Mouse (Mus musculus) activated CD4-positive, CD25-positive, alpha-beta regulatory T cell, adult 9 weeks (primary cell): ENCODE results near the gene Arhgef2. TPM values are rescaled to one million over a fixed set of nuclear protein-coding genes. Genes with fewer than 3 reads are reported as not detected.

Source experiments
- polyA plus RNA-seq: library from polyadenylated mRNA; unstranded; fragments of 100-300 nt; shearing (Covaris generic); gene quantifications from one replicate; pipeline ENCODE4 v1.2.1, GENCODE M21; 2017

Gene Arhgef2
- 127 TPM for polyA plus RNA-seq

DNA sequence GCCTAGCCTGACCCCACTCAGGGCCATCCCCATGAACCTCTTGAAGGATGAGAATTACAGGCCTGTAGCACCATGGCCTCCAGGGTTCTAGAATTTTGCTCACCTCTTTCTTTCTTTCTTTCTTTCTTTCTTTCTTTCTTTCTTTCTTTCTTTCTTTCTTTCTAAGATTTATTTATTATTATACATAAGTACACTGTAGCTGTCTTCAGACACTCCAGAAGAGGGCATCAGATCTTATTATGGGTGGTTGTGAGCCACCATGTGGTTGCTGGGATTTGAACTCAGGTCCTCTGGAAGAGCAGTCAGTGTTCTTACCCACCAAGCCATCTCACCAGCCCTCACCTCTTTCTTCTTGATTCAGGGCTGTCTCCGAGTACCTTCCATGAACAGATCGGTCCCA is at the start of gene Arhgef2:
Gene Arhgef2 (plus strand): TSS at position 301 of the 400 bp plus-strand sequence.

DNA sequence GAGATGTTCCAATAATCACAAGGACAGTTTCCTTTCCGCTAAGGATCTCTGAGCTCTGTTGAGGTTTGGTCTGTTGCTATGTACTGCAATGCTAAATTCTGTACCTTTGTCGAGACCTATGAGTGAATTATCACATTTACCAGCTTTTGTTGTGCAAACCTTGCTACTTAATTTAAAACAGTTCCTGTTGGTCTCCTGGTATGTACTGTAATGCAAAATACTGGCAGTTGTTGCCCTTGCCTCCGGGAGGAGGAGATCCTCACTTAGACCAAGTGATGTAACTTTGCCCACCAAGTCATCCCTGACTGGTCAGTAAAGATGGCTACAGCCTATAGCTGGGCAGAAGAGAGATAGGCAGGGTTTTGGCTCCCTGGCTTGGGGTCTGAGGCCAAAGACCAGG is 30.2 kb upstream of the Arhgef2 start, which contains the start of gene Ssr2:
Gene Ssr2 (plus strand): TSS at position 337 of the 400 bp plus-strand sequence.

DNA sequence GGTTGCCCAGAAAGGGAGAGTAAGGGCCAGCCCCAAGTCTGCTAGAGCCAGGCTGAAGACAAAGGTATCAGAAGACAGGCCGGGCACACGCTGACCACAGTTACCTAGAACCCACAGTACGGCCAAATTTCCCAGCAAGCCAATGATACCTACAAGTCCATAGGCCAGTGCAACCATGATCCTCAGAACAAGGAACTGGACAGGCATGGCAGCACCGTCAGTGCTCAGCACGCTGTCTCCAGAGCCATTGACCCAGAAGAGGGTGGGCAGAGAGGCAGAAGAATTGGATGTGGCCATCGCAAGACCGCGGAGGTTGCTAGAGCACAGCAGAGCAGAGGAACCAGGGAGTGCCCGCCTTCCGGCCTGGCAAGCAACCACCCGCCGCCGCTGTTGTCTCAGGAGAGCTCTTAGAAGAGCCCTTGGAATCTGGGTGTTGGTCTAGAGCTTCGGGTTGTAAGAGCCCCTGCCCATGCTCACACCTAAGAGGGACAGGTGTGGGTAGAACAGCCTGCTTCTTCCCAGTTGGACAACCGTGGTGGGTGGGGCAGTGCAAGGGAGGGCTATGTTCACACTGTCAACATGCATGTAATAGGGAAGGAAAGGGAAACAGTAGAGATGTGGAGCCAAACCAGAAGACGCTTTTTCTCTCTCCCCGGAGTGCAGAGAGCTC is 47.2 kb downstream of the Arhgef2 start, which contains the start of gene Rxfp4:
Gene Rxfp4 (minus strand): TSS at position 297 of the 670 bp plus-strand sequence.

DNA sequence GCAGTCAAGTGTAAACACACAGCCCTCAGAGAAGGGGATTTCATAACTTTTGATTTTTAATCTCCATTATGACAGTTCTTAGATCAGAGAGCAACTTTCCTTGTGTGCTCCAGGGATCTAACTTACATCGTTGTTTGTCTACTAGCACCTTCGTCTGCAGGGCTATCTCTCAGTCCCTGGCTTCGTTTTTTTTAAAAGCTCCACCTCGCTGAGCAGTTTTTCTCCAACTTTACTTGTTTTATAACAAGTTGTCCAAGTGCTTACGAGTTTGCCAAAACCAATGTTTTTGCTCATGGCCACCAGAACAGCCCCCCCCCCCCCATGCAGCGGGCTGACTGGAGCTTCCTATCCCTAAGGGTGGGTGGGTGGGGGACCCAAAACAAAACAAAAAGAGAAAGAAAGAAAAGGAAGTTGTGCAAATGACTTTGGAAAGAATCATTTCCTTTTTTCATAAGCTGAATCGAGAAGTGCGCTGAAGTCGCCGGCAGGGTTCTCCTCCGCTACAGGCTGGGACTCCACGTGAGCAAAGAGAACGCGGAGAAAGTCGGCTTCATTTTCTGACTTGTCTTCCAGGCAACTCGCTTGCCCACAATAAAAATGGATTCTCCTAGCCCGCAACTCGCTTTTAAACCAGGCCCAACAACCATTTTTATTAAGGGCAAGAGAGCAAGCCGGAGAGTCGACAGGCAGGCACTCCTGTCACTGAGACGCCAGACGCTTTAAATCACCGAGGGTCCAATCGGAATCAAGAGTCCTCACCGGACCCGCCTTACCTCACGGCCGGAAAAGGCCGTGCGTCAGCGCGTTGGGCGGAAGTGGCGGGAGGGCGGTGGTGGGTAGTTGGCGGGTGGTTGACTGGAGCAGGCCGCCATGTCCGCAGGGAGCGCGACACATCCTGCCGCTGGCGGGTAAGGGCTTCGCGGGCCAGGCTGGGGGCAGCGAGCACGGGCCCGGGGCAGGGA is 79.5 kb downstream of the Arhgef2 start, which contains the start of gene Khdc4:
Gene Khdc4 (plus strand): TSS at position 824 of the 962 bp plus-strand sequence.

Other genes with a start within 250 kb of the Arhgef2 start
- not detected for gene Paqr6, start 241.4 kb upstream of the Arhgef2 start, polyA plus RNA-seq
- gene Bglap3, start 233.2 kb upstream of the Arhgef2 start, polyA plus RNA-seq, result not detected
- not detected for gene Bglap2, start 227.3 kb upstream of the Arhgef2 start, polyA plus RNA-seq
- not detected for gene Bglap, start 221.5 kb upstream of the Arhgef2 start, polyA plus RNA-seq
- 34.7 TPM for gene Pmf1, start 195.6 kb upstream of the Arhgef2 start, polyA plus RNA-seq
- 21.2 TPM for gene Slc25a44, start 180.8 kb upstream of the Arhgef2 start, polyA plus RNA-seq
- gene Sema4a, start 144.8 kb upstream of the Arhgef2 start, polyA plus RNA-seq, result 33.9 TPM
- gene Lmna, start 96.0 kb upstream of the Arhgef2 start, polyA plus RNA-seq, result 12.2 TPM
- gene Mex3a, start 73.6 kb upstream of the Arhgef2 start, polyA plus RNA-seq, result 0.26 TPM
- not detected for gene Rab25, start 57.7 kb upstream of the Arhgef2 start, polyA plus RNA-seq
- gene Lamtor2, start 52.9 kb upstream of the Arhgef2 start, polyA plus RNA-seq, result 198 TPM
- gene Ubqln4, start 52.2 kb upstream of the Arhgef2 start, polyA plus RNA-seq, result 49.3 TPM
- gene Ssr2, start 30.1 kb upstream of the Arhgef2 start, polyA plus RNA-seq, result 136 TPM
- gene Rxfp4, start 47.2 kb downstream of the Arhgef2 start, polyA plus RNA-seq, result not detected
- 74.1 TPM for gene Khdc4, start 79.8 kb downstream of the Arhgef2 start, polyA plus RNA-seq
- 60.1 TPM for gene Rit1, start 110.9 kb downstream of the Arhgef2 start, polyA plus RNA-seq
- gene Syt11, start 169.2 kb downstream of the Arhgef2 start, polyA plus RNA-seq, result 94.0 TPM
- 40.6 TPM for gene Gon4l, start 229.3 kb downstream of the Arhgef2 start, polyA plus RNA-seq